ENCODE assay signal across 36 mouse cellular contexts in genomic region chr2:163070213-163070612, GRCm38 (mm10). TPM values are rescaled to one million over a fixed set of nuclear protein-coding genes. Genes with fewer than 3 reads are reported as not detected.
A peak's percentile ranks its signal among the peaks of the same experiment; 100 is the strongest.
DNase-seq lines count a peak whose midpoint lies in the region; ATAC-seq and TF ChIP-seq lines count a peak whose summit lies in the region.
"Had no signal": no experiment of that assay in that cellular context is flagged by ENCODE, and none has a peak within 500 bp of the region (broad histone marks: within the 10 kb centered on the region; RNA-seq: fewer than 3 reads in every experiment).

No protein-coding gene starts in this region.

- H3K4me1 ChIP-seq in midbrain, postnatal 0 days (ENCODE audit: insufficient read depth, low read length): no peaks in the 10 kb centered on the region
- H3K4me1 ChIP-seq in midbrain, embryonic 10.5 days: peaks cover 7% of the 10 kb centered on the region
- no peaks in the 10 kb centered on the region for H3K4me1 ChIP-seq in heart, adult 2 months (ENCODE audit: control insufficient read depth, insufficient read depth, low read length)
- H3K4me1 ChIP-seq: forebrain, embryonic 10.5 days; kidney, embryonic 15.5 days; neural tube, embryonic 12.5 days had no signal

- 86% methylated on average over 3 of the region's 3 CpGs for WGBS in midbrain, postnatal 0 days
- WGBS in midbrain, embryonic 10.5 days: 91% methylated on average over 3 of the region's 3 CpGs
- WGBS in heart, adult 2 months: 83% methylated on average over 3 of the region's 3 CpGs

- no peak overlapping the region for H3K4me2 ChIP-seq in midbrain, postnatal 0 days (ENCODE audit: low read depth, low read length, poor library complexity, severe bottlenecking)
- H3K4me2 ChIP-seq: embryonic facial prominence, embryonic 13.5 days; kidney, embryonic 15.5 days; liver, embryonic 15.5 days; neural tube, embryonic 12.5 days had no signal

- TF ChIP-seq EP300 in heart, adult 2 months (IDR thresholded peaks at IDR 0.05; ENCODE audit: insufficient read depth, low read depth, low read length): no peak

- no peak overlapping the region for H3K27ac ChIP-seq in layer of hippocampus, adult 2 months
- H3K27ac ChIP-seq in midbrain, postnatal 0 days (ENCODE audit: low read depth, low read length): no peak overlapping the region
- no peak overlapping the region for H3K27ac ChIP-seq in midbrain, embryonic 10.5 days (replicated peaks)
- H3K27ac ChIP-seq in heart, adult 2 months: no peak overlapping the region
- H3K27ac ChIP-seq: embryonic facial prominence, embryonic 13.5 days; forebrain, embryonic 10.5 days; kidney, embryonic 15.5 days; liver, embryonic 15.5 days; macrophage; neural tube, embryonic 12.5 days had no signal

- TF ChIP-seq CTCF in layer of hippocampus, adult 2 months (conservative IDR thresholded peaks at IDR 0.05): peak; percentile 36
- TF ChIP-seq CTCF in midbrain, postnatal 0 days (IDR thresholded peaks at IDR 0.05): peak; percentile 74
- no peak for TF ChIP-seq CTCF in heart, adult 2 months (IDR thresholded peaks at IDR 0.05)

- H3K36me3 ChIP-seq in midbrain, postnatal 0 days (ENCODE audit: insufficient read depth, low read length): no peaks in the 10 kb centered on the region
- H3K36me3 ChIP-seq in midbrain, embryonic 10.5 days: peaks cover 95% of the 10 kb centered on the region
- H3K36me3 ChIP-seq in heart, adult 2 months (ENCODE audit: control insufficient read depth, insufficient read depth, low read length): no peaks in the 10 kb centered on the region

- ATAC-seq in midbrain, postnatal 0 days (ENCODE audit: low FRiP score): no peak
- ATAC-seq: forebrain, embryonic 16.5 days; midbrain, embryonic 16.5 days had no signal

- no peaks in the 10 kb centered on the region for H3K79me2 ChIP-seq in heart, adult 2 months (replicated peaks; ENCODE audit: control insufficient read depth, insufficient read depth, low read length)

- no peaks in the 10 kb centered on the region for H3K9me3 ChIP-seq in midbrain, postnatal 0 days (ENCODE audit: low read length)
- no peaks in the 10 kb centered on the region for H3K9me3 ChIP-seq in midbrain, embryonic 10.5 days (replicated peaks)
- H3K9me3 ChIP-seq: embryonic facial prominence, embryonic 13.5 days; forebrain, embryonic 10.5 days; G1E; kidney, embryonic 15.5 days; liver, embryonic 15.5 days; neural tube, embryonic 12.5 days had no signal

- intact Hi-C loops in heart, adult 2 months (cut with DNase I): no loop called here

- no peaks in the 10 kb centered on the region for H3K27me3 ChIP-seq in midbrain, postnatal 0 days (ENCODE audit: insufficient read depth, low read length)
- H3K27me3 ChIP-seq in midbrain, embryonic 10.5 days (ENCODE audit: low read depth, poor library complexity, severe bottlenecking): no peaks in the 10 kb centered on the region
- no peaks in the 10 kb centered on the region for H3K27me3 ChIP-seq in heart, adult 2 months (ENCODE audit: control insufficient read depth, insufficient read depth, low read length)
- H3K27me3 ChIP-seq: CH12.LX; embryonic facial prominence, embryonic 13.5 days; kidney, embryonic 15.5 days; liver, embryonic 15.5 days; neural tube, embryonic 12.5 days had no signal

- no peak overlapping the region for H3K9ac ChIP-seq in midbrain, postnatal 0 days (replicated peaks; ENCODE audit: low read length, poor library complexity, severe bottlenecking)
- no peak overlapping the region for H3K9ac ChIP-seq in heart, adult 2 months (ENCODE audit: low read depth, low read length)
- H3K9ac ChIP-seq: embryonic facial prominence, embryonic 13.5 days; kidney, embryonic 15.5 days; liver, embryonic 15.5 days; neural tube, embryonic 12.5 days had no signal

- H3K4me3 ChIP-seq in layer of hippocampus, adult 2 months: no peak overlapping the region
- no peak overlapping the region for H3K4me3 ChIP-seq in midbrain, postnatal 0 days (ENCODE audit: low read depth, low read length)
- no peak overlapping the region for H3K4me3 ChIP-seq in midbrain, embryonic 10.5 days
- no peak overlapping the region for H3K4me3 ChIP-seq in heart, adult 2 months
- H3K4me3 ChIP-seq: embryonic facial prominence, embryonic 13.5 days; forebrain, embryonic 10.5 days; kidney, embryonic 15.5 days; liver, embryonic 15.5 days; myocyte; neural tube, embryonic 12.5 days had no signal

- no peak for TF ChIP-seq POLR2A in heart, adult 2 months (IDR thresholded peaks at IDR 0.05; ENCODE audit: insufficient read depth, low read depth, low read length)

- DNase-seq in layer of hippocampus, adult 2 months (ENCODE audit: low spot score in 2 of 2): no peak
- no peak for DNase-seq in layer of hippocampus, adult 9-11 months
- no peak for DNase-seq in midbrain, postnatal 0 days (ENCODE audit: low spot score)
- no peak for DNase-seq in midbrain, embryonic 10.5 days (ENCODE audit: low spot score)
- DNase-seq in MN1 (ENCODE audit: low spot score): peak; percentile 24
- DNase-seq in brain, adult 2 months (ENCODE audit: low read depth, low spot score): peak; percentile 13
- DNase-seq in heart, adult 2 months: no peak
- no peak for DNase-seq in cerebellum, postnatal 36 days
- DNase-seq: adrenal gland, postnatal 25 days; cerebellum, adult 2 months; cerebellum, postnatal 25 days; embryo, embryonic 11 days; gastrocnemius, postnatal 10 days; heart, postnatal 14 days; kidney, adult 11 months; layer of hippocampus, postnatal 36 days; liver had no signal

RNA-seq across cellular contexts. Expression of gene Mybl2, which starts 15.7 kb away (rescaled TPM):
- total RNA-seq in layer of hippocampus, adult 2 months (2021): 1 to 10 TPM; 1.8 to 2.6 TPM
- total RNA-seq in midbrain, postnatal 0 days (2014; rRNA removed): 1.4 and 2.2 TPM in 2 replicates
- 1.2 and 1.8 TPM in 2 replicates for polyA plus RNA-seq in midbrain, postnatal 0 days (2015; fragmentation: Nextera tagmentation; extraction: Ambion mirVana)
- 48.9 and 57.5 TPM in 2 replicates for polyA plus RNA-seq in midbrain, embryonic 10.5 days (2016; fragmentation: Nextera tagmentation; extraction: Ambion mirVana)
- under 1 TPM; 0.16 to 0.41 TPM for total RNA-seq in heart, adult 2 months (2021)
- 0.18 and 0.56 TPM in 2 replicates for polyA plus RNA-seq in heart, adult 2 months (2012; rRNA removed)

RNA-seq across cellular contexts. Expression of gene Gtsf1l, which starts 17.4 kb away (rescaled TPM):
- not detected for total RNA-seq in layer of hippocampus, adult 2 months (2021)
- total RNA-seq in midbrain, postnatal 0 days (2014; rRNA removed): not detected in 2 replicates
- not detected in 2 replicates for polyA plus RNA-seq in midbrain, postnatal 0 days (2015; fragmentation: Nextera tagmentation; extraction: Ambion mirVana)
- polyA plus RNA-seq in midbrain, embryonic 10.5 days (2016; fragmentation: Nextera tagmentation; extraction: Ambion mirVana): not detected in 2 replicates
- not detected for total RNA-seq in heart, adult 2 months (2021)
- 0.68 TPM in 1 of 2 replicates, not detected in the other for polyA plus RNA-seq in heart, adult 2 months (2012; rRNA removed)
- total RNA-seq: adrenal gland, adult 18-20 months; adrenal gland, postnatal 25 days; CH12.LX; gastrocnemius, postnatal 10 days; heart, postnatal 14 days; layer of hippocampus, adult 8-10 months; layer of hippocampus, postnatal 36 days; left cerebral cortex, postnatal 14 days; megakaryocyte-erythroid progenitor cell, adult 5-6 weeks had no signal
- polyA plus RNA-seq: cerebellum, adult 2 months; embryonic facial prominence, embryonic 13.5 days; forebrain, embryonic 10.5 days; forebrain, embryonic 16.5 days; G1E; heart, embryonic 14.5 days; kidney, embryonic 15.5 days; limb, embryonic 11.5 days; liver, embryonic 15.5 days; macrophage; midbrain, embryonic 16.5 days; myocyte; neural tube, embryonic 12.5 days; thymus, postnatal 0 days; urinary bladder, adult 2 months had no signal

RNA-seq across cellular contexts. Expression of gene Ift52, which starts 53.1 kb away (rescaled TPM):
- total RNA-seq in layer of hippocampus, adult 2 months (2021): 10 to 100 TPM; 28.4 to 31.3 TPM
- total RNA-seq in midbrain, postnatal 0 days (2014; rRNA removed): 21.0 and 31.2 TPM in 2 replicates
- polyA plus RNA-seq in midbrain, postnatal 0 days (2015; fragmentation: Nextera tagmentation; extraction: Ambion mirVana): 29.8 and 32.3 TPM in 2 replicates
- polyA plus RNA-seq in midbrain, embryonic 10.5 days (2016; fragmentation: Nextera tagmentation; extraction: Ambion mirVana): 56.2 and 56.4 TPM in 2 replicates
- 10 to 100 TPM; 19.5 to 22.1 TPM for total RNA-seq in heart, adult 2 months (2021)
- polyA plus RNA-seq in heart, adult 2 months (2012; rRNA removed): 16.5 and 22.2 TPM in 2 replicates

Comparison
In these comparisons a context has a peak if more than half of its experiments do, and no peak if none do; other contexts are left out.
1. DNase-seq: peak in MN1 (single experiment) and brain, adult 2 months (single experiment); none in layer of hippocampus, adult 2 months (0 of 2), layer of hippocampus, adult 9-11 months (single experiment), midbrain, postnatal 0 days (single experiment), midbrain, embryonic 10.5 days (single experiment), heart, adult 2 months (0 of 2) and cerebellum, postnatal 36 days (0 of 2).